Mouse (Mus musculus) cerebellum, adult 11-12 months (tissue): ENCODE measurements at regions not wholly inside any gene's neighbourhood (a gene's known extent, or its start where the extent isn't known, plus 50 kb on each side); places are given as distances from the start of the nearest gene placed in this dataset.
"Not testable (repeated sequence)": the region's sequence is repeated elsewhere in the genome, so short reads cannot be mapped to it uniquely, and the experiment has no call there.

Experiments
- DNase-seq: peaks from one replicate; pipeline ENCODE4 v3.0.0; 2022

DNA sequence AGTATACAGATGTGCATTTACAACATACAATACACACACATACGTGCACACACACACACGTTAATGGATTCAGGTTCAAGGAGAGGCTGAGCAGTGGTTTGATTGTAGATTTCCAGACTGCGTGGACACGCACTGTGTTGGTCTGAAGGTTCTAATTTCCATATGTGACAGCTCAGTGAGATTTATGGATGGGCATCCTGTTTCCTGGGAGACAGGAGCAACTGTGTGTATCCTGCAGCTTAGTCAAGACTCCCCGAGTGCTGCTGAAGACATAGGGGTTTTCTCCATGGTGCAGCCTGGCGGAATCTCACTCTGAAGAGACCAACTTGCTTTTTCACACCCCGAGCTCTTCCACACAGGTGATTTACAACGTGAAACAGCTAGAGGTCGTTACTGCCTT, 119.3 kb upstream of the Foxk1 start:
- no peak for DNase-seq

DNA sequence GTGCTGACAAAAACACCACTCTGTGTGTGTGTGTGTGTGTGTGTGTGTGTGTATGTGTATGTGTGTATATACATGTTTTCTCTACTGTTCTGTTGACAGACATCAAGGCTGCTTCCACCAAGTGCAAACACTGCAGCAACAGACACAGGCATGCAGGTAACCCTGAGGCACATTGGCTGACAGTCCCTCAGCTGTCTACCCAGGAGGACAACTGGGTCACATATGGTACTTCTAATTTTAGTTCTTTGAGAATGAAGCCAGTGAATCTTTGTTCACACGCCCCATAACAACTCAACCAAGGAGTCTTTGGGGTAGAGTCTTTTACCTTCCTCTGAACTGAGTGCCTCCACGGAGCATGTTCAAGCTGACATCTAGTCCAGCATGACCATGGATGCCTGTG, 113.3 kb upstream of the Foxk1 start:
- peak; percentile 11 for DNase-seq

DNA sequence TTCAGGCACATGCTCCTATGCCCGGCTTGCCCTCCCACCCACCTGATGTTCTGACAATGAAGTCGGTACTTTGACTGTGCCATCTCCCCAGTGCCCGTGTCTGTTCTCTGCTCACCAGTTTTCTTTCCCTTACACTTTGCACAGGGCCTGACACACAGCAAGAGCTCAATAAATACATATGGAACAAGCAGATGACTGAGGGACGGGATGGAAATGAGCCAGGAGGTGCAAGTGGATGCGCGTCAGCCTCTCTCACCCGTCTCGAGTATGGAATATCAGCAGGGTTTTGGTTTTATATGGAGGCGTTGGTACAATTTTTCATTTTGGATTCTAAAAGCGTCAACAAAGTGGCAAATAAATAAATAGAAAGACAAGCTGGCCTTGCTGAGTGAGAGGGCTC, 109.8 kb upstream of the Foxk1 start:
- no peak for DNase-seq

DNA sequence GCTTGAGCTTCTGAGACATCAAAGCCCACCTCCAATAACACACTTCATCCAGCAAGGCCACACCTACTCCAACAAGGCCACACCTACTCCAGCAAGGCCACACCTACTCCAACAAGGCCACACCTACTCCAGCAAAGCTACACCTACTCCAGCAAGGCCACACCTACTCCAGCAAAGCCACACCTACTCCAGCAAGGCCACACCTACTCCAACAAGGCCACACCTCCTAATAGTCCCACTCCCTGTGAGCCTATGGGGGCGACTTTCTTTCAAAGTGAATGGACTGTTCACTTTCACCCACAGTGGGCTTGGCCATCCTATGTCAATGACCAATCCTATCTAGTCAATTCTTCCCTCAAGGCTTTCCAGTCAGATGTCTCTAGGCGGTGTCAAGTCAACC, 104.9 kb upstream of the Foxk1 start:
- not testable (repeated sequence) for DNase-seq

DNA sequence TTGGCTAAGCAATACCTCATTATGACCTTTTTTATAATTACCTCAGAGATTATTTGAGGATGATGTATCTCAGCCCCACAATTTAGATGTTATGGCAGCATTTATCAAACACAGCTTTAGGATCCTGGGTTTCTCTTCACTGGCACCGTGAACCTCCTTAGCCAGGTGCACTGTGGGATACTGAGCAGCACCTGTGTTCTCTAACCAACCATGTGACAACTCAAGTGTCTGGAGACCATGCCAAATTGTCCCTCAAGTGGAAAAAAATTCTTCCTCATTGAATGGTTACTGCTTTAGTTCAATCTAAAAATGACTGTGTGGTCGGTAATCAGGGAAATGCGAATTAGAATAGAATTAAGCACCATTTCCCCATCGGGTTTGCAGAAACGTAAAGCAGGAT, 101.7 kb upstream of the Foxk1 start:
- DNase-seq: no peak

DNA sequence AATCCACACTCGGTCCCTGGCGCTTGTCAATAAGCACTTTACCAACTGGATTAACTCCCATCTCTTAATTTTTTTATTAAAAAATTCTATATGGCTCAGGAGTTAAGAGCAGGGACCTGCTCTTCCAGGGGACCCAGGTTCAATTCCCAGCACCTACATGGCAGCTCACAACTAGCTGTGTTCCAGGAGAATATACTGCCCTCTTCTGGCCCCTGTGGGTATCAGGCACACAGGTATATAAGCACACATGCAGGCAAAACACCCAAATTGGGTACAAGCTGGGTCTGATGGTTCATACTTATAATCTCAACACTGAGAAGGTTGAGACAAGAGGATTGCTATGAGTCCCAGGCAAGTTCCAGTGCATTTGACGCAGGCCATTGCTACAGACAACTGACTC, 92.8 kb upstream of the Foxk1 start:
- DNase-seq: no peak

DNA sequence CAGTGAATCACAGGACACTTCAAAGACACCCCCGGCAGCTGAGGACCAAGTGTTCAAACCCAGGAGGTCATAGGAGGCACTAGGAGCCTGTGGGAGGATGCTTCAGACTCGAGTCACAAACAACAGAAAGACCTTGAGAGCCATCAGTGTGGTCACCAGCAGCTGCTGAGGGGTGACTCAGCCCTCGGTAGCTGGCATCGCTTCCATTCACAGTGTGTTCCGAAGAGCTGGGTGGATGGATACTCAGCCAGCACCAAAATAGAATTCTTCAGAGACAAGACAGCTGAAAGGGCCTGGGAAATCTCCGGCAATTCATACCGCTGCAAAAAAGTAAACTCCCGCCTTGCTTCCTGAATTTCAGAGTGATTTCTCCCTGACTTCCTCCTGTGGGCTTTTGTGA, 87.4 kb upstream of the Foxk1 start:
- peak; percentile 15 for DNase-seq

DNA sequence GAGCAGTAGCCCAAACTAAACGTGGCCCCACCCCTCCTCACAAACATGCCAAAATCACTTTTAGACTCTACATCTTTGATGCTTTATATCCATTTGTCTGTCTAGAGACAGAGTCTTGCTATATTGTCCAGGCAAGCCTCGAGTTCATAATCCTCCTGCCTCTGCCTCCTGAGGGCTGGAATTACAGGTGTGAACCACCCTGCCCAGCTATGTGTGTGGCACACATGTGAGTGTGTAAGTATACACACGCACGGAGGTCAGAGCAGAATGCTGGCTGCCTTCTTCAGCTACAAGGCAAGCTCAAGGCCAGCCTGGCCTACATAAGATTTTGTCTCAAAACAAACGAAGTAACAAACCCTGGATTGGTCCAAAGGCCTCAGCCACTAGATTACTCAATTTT, 86.8 kb upstream of the Foxk1 start:
- no peak for DNase-seq

DNA sequence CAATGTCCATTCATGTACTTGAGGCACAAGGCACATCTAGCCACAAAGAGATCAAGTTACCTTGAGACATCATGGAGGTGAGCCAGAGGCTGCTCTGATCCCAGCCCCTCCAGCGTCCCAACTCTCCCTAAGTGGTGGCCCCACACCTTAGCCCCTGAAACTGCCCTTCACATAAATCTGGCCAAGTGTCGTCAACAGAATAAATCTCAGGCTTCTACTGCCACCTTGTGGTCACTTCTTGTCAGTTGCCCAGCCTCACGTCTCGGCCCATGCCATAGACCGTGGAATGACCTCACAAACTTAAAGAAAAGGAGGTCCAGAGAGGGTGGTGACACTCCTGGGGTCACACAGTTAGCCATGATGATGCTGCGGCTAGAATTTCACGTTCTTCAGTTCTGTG, 82.0 kb upstream of the Foxk1 start:
- DNase-seq: peak; percentile 34

DNA sequence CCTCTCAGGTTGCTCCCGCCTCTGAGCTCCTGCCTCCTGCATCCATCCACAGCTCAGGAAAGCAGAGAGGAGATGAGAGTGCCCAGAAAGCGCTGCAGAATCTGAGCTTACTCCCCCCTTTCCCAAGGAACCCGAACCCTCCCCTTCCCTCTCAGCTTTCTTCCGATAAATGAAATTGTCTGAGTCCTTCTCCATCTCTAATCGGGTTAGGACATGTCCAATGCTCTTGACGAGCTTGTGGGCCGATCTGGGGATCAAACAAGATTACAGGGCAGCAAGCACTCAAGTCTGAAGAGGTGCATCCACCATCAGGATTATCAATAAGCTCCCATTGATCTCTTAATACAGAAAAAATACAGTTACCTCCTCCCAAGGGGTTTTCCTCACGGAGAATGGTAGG, 80.0 kb upstream of the Foxk1 start:
- DNase-seq: no peak

DNA sequence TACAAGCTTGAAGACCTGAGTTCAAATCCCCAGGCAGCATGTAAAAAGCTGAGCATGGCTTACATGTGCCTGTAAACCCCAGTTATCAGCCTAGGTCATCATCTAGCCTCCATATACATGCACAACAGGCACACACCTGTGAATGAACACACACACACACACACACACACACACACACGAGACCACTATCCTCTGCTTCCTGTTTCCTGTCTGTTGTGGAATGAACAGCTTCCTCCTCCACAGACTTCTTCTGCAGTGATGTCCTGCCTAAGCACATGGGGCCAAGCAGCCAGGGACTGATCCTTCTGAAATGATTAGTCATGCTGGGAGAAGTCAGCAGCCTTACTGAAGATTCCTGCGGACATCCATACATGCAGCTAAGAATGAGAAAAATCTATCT, 76.4 kb upstream of the Foxk1 start:
- no peak for DNase-seq

DNA sequence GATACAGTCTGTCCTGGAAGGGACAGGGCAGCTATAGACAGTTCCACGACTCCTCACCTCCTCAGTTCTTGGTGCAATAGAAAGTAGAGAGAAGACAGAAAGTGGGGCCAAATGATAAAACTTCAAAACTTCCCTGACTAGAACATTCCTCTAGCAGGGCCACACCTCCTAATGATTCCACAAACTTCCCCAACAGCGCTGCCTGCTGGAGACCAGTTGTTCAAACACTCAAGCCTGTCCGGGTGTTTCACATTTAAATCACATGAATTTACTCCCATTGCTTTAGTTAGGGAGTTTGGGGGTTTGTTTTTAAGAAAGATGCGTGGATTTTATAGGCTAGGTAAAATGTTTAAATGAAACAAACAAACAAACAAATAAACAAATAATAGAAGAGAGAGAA, 75.7 kb upstream of the Foxk1 start:
- DNase-seq: no peak

DNA sequence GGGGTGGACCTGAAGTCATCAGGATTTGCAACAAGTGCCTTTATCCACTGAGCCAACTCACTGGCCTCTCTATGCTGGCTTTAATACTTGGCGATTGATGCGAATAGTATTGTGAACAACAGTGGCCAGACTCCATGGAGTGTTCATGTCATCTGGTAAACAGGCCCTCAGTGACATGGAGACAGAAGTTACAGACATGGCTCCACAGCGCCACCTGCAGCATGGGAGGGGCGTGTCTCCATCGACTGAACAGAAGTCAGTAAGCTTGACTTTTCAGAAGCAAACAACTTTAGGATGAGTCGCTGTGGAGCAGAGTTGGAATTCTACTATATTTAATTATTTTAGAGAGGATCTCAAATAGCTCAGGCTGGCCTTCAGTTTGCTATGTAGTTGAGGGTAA, 74.0 kb upstream of the Foxk1 start:
- DNase-seq: no peak

DNA sequence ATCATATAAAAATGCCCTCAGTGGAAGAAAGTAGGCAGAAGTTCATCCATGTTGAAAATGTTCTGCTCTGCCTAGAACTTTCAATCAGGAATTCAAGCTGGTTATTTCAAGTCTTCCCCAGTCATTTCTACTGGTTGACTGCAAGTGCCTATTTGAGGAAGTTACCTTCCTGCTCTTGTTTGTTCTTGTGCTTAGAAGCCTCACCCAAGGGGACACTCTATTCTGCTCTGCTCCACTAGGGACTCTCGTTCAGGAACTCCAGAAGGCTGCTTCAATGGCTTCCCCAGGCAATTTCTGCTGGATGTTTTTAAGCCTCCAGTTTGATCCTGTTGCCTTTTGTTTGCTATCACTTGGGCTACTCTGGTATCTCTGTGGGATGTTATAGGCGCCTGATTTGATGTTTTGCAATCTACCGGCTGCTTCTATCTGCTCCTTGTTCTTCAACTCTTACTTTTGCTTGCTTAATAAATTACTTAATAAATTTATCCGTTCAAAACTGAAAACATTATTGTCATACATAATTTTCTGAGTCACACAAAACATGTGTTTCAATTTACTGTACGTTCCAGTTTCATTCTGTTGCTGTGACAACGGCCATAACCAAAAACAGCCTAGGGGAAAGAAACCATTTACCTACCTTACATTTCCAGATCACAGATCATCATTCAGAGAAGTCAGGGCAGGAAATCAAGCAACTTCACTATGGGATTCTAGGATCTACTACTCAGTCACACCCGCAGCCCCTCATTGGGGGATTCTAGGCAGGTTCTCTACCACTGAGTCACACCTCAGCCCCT, 71.4 kb upstream of the Foxk1 start:
- no peak for DNase-seq

DNA sequence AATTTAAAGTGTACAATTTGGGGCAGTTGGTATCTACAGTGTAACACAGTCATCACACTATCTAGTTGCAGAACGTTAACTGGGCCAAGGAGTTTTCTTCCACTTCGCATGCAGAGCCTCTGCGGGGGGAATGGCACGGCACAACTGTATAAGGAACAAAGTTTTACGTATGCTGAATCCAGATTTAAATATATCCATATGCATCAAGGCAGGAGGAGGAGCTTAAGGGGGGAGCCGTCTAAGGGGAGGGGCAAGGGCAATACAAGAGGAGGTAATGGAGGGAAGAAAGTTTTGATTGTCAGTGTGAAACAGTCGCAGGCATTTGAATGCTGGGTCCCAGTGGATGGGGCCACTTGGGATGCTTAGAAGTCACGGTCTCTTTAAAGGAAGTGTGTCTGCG, 68.6 kb upstream of the Foxk1 start:
- no peak for DNase-seq

DNA sequence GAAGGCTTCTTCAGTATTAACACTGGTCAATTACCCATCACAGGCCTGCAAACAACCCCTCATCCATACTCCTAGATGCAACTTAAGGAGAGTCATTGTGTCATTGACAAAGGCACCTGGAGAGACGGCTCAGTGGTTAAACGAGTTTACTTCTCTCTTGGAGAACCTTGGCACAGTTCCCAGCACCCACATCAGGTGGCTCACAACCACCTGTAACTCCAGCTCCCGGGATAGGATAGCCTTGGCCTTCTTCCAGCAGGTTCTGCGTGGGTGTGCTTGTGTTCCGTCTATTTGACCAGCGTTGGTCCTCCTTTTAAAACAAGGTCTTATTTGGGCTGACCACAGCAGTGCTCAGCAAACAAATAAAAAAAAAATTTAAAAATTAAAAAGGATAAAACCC, 63.9 kb upstream of the Foxk1 start:
- DNase-seq: no peak

DNA sequence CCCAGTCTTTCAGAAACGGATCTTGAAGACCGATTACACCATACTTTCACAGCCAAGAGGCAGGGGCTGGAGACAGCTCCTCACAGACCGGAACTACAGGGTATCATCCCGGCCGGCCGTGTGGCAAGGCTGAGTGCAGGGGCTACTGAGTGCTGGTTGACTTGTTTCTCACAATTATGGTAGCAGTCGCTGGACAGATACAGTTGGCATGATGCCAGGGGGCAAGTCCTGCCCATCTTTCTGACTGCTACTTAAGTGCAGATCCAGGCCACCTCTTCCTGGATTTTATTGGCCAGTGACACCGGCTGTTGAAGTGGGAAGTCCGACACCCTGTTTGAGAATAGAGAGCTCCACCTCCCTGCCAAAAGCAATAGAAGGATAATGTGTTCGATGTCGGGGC, 63.2 kb upstream of the Foxk1 start:
- no peak for DNase-seq

DNA sequence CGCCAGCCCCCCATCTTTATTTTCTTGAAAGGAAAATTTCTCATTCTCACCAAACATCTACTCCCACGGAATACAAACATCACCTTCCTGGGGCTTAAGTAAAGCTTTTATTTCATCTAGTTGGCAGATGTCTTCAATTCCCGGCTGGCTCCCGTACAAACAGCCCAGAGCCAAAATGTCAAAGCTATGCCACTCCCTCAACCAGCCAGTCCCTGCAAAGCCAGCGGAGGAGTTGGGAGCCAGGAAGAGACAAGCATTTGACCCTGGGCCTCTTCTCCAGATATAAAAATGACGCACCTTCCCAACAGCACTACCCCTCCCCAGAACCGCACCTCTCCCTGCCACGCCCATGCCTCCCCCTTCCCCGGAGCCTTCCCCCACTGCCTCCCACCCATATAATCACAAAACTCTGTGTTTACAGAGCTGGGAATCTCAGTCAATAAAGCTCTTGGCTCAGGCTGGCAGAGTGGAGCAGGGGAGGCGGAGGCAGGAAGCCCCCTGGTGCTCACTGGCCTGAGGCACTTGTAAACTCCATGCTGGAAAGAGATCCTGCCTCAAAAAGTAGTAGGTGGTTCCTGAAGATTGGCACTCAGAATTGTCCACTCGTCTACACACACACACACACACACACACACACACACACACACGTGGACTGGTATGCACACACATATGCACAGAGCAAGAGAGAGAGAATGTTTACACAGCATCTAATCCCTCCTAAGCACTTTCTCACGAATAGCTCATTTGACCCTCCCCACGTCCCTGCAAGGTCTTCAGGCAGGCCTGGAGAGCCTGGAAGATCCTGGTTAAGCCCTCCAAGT, 60.9 kb upstream of the Foxk1 start:
- no peak for DNase-seq

DNA sequence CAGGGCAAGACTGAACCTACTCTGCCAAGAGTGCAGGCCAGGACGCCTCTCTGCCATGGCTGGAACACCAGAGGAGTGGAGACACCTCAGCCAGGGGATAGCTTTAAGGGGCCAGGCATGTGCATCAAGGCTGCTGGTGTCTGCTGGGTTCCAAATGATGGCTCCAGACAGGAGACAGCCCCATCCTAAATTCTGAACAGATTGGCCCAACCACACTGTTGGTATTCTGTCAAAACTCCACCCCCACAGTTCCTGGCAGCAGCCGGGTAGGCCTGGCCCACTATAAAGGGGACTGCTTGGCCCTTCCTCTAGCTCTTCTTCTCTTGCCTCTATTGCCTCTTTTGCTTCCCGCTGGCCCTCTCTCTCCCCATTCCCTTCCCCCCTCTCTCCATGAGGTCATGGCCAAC, 60.3 kb upstream of the Foxk1 start:
- DNase-seq: no peak

DNA sequence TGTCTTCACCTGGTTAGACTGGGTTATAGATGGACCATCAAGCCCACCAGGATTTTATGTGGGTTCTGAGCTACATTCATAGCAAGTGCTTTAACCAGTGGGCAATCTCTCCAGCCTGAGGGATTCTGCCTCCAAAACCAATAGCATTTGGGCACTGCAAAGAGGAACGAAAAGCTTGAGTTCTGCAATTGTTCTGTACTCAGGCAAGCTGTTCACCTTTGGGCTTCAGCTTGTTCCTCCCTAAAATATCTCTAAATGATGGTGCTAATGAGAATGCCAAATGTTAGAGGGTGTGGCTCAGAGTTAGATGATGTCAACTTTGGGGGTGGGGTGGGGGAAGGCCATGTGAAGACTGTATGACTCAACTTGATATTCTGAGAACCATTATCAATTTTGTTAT, 54.8 kb upstream of the Foxk1 start:
- DNase-seq: no peak

DNA sequence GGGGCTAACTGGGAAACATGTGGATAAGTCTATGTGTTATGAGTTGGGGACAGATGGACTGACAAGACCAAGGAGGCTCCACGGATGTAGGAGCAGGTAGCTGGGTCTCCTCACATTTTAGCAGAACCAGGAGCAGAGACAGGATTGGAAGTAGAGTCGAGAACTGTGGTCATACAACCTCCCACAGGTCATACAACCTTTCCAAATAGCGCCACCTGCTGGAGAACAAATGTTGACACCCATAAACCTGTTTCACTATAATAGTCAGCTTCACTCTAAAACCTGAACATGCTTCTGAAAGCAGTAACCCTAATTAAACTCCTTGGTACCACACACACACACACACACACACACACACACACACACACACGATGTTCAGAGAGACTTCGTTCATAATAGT, 50.7 kb upstream of the Foxk1 start:
- no peak for DNase-seq
